Mouse (Mus musculus) layer of hippocampus, adult 2 months (tissue): ENCODE results near the gene Gzmd. TPM values are rescaled to one million over a fixed set of nuclear protein-coding genes. Genes with fewer than 3 reads are reported as not detected.
"Not testable (repeated sequence)": the region's sequence is repeated elsewhere in the genome, so short reads cannot be mapped to it uniquely, and the experiment has no call there.

Experiments used
- DNase-seq, 2 experiments: peaks; one replicate each; pipeline ENCODE4 v3.0.0; 2022; ENCODE audit warnings: low spot score in 2 of 2
- H3K27ac ChIP-seq: fragments of 200-600 bp; 2 replicates; pipeline ENCODE4 v1.8.1; 2022
- H3K4me3 ChIP-seq: fragments of 200-600 bp; 2 replicates; pipeline ENCODE4 v1.8.1; 2022; ENCODE audit warnings: mild to moderate bottlenecking
- CTCF ChIP-seq: fragments of 200-600 bp; conservative IDR thresholded peaks from 2 replicates; pipeline ENCODE4 v1.8.1; 2022; ENCODE audit warnings: antibody characterized with exemption, mild to moderate bottlenecking, moderate library complexity
- long read RNA-seq, 2 experiments: library from polyadenylated mRNA; stranded (forward); transcript quantifications; one replicate each; pipeline ENCODE4 v2.0.0; 2021; ENCODE audit warnings: borderline mapping rate in 2 of 2
- total RNA-seq, 2 experiments: library from RNA; stranded (reverse); gene quantifications; 2 replicates each; pipeline ENCODE4 v1.2.3; 2021

The Gzmd gene
- total RNA-seq = not detected
- long read RNA-seq, experiment 1 = 0 reads
- long read RNA-seq, experiment 2 = 0 reads

GRCm38 (mm10) chr14:56132508-56132907 is at the start of gene Gzmd:
Gene Gzmd (minus strand): TSS chr14:56132608.
- not testable (repeated sequence) for H3K27ac ChIP-seq, DNase-seq, H3K4me3 ChIP-seq

- H3K4me3 ChIP-seq, H3K27ac ChIP-seq: not testable (repeated sequence)
- peak in 1 of 2 experiments; percentile 37 for DNase-seq
- TF ChIP-seq CTCF = peak; percentile 73
Measured at GRCm38 (mm10) chr14:56177651-56178050, 45.2 kb upstream of the Gzmd start.

GRCm38 (mm10) chr14:56174499-56174898 is 42.1 kb upstream of the Gzmd start, which contains the start of gene Gzmn:
Gene Gzmn (minus strand): TSS chr14:56174599.
- H3K27ac ChIP-seq = peak within 1 kb of the TSS; percentile 74
- no peak within 1 kb of the TSS for H3K4me3 ChIP-seq
- no peak for DNase-seq
- no peak for TF ChIP-seq CTCF

- peak; percentile 41 to 66 for DNase-seq
- Histone ChIP-seq H3K4me3 (no peak overlapping the region), H3K27ac (peak overlapping the region; percentile 74)
- TF ChIP-seq CTCF = no peak
Measured at GRCm38 (mm10) chr14:56173396-56173795, 41.0 kb upstream of the Gzmd start.

GRCm38 (mm10) chr14:56172744-56173143 is 40.3 kb upstream of the Gzmd start:
- H3K27ac ChIP-seq = peak overlapping the region; percentile 48; the same call in 1 of the 2 replicates
- TF ChIP-seq CTCF = 0 out of 2 replicates have a peak, but pooled peaks have one; percentile 17
- H3K4me3 ChIP-seq = no peak overlapping the region
- DNase-seq = no peak

- peak overlapping the region; percentile 7; the same call in 1 of the 2 replicates for H3K27ac ChIP-seq
- H3K4me3 ChIP-seq = no peak overlapping the region
- peak in 1 of 2 experiments; percentile 44 for DNase-seq
Measured at GRCm38 (mm10) chr14:56168009-56168408, 35.6 kb upstream of the Gzmd start.

GRCm38 (mm10) chr14:56162109-56162508 is 29.7 kb upstream of the Gzmd start:
- H3K4me3 ChIP-seq = no peak overlapping the region
- TF ChIP-seq CTCF = no peak
- no peak for DNase-seq
- no peak overlapping the region for H3K27ac ChIP-seq

More at GRCm38 (mm10) chr14:56168009-56168408, 35.6 kb upstream of the Gzmd start:
- TF ChIP-seq CTCF = no peak

- not testable (repeated sequence) for H3K4me3 ChIP-seq, H3K27ac ChIP-seq, DNase-seq
Measured at GRCm38 (mm10) chr14:56159479-56159878, 27.1 kb upstream of the Gzmd start, which contains the start of gene Gzmg. Gene Gzmg (minus strand): TSS chr14:56159579.

GRCm38 (mm10) chr14:56155340-56155739 is 22.9 kb upstream of the Gzmd start:
- Histone ChIP-seq H3K4me3 (no peak overlapping the region), H3K27ac (no peak overlapping the region)
- peak; percentile 62 for TF ChIP-seq CTCF
- DNase-seq = no peak

- DNase-seq, H3K27ac ChIP-seq, H3K4me3 ChIP-seq: not testable (repeated sequence)
Measured at GRCm38 (mm10) chr14:56133675-56134074, 1.3 kb upstream of the Gzmd start.

- H3K4me3 ChIP-seq = no peak overlapping the region
- TF ChIP-seq CTCF = peak; percentile 61
- H3K27ac ChIP-seq = no peak overlapping the region
- DNase-seq = no peak
Measured at GRCm38 (mm10) chr14:56128341-56128740, 4.1 kb downstream of the Gzmd start.

- no peak for DNase-seq
- TF ChIP-seq CTCF = no peak
- Histone ChIP-seq H3K27ac (no peak overlapping the region), H3K4me3 (no peak overlapping the region)
Measured at GRCm38 (mm10) chr14:56123516-56123915, 8.9 kb downstream of the Gzmd start.

GRCm38 (mm10) chr14:56120525-56120924 is 11.9 kb downstream of the Gzmd start, which contains the start of gene Gzme:
Gene Gzme (minus strand): TSS chr14:56120625.
- no peak for TF ChIP-seq CTCF
- H3K27ac ChIP-seq = no peak within 1 kb of the TSS
- DNase-seq = no peak
- H3K4me3 ChIP-seq = no peak within 1 kb of the TSS

- H3K27ac ChIP-seq, DNase-seq, H3K4me3 ChIP-seq: not testable (repeated sequence)
Measured at GRCm38 (mm10) chr14:56115531-56116310, 16.7 kb downstream of the Gzmd start.
